Mouse (Mus musculus) heart, adult 2 months (tissue): ENCODE measurements around the gene Slc25a51. TPM values are rescaled to one million over a fixed set of nuclear protein-coding genes. Genes with fewer than 3 reads are reported as not detected.
A peak's percentile ranks its signal among the peaks of the same experiment; 100 is the strongest.

Experiments used
- DNase-seq, 2 experiments: peaks; one replicate each; pipeline ENCODE4 v3.0.0; 2021
- H3K27ac ChIP-seq: fragments of 200-600 bp; 2 replicates; pipeline ENCODE4 v1.8.1; 2022
- H3K27me3 ChIP-seq: fragments of 200-500 bp; 2 replicates; pipeline ENCODE4 v1.6.1; 2012; ENCODE audit warnings: mild to moderate bottlenecking, low read length, inconsistent platforms, mixed read lengths; ENCODE audit not compliant: control insufficient read depth, insufficient read depth
- H3K36me3 ChIP-seq: fragments of 200-500 bp; 2 replicates; pipeline ENCODE4 v1.6.1; 2012; ENCODE audit warnings: low read length, inconsistent platforms; ENCODE audit not compliant: control insufficient read depth, insufficient read depth
- H3K4me1 ChIP-seq: fragments of 200-500 bp; 2 replicates; pipeline ENCODE4 v1.6.1; 2011; ENCODE audit warnings: low read length; ENCODE audit not compliant: control insufficient read depth, insufficient read depth
- H3K4me3 ChIP-seq: fragments of 200-600 bp; 2 replicates; pipeline ENCODE4 v1.8.1; 2022
- H3K79me2 ChIP-seq: fragments of 200-500 bp; replicated peaks from 2 replicates; pipeline ENCODE4 v1.6.1; 2012; ENCODE audit warnings: mild to moderate bottlenecking, inconsistent platforms, low read length, moderate library complexity, mixed read lengths; ENCODE audit not compliant: control insufficient read depth, insufficient read depth
- H3K9ac ChIP-seq: fragments of 200-500 bp; 2 replicates; pipeline ENCODE4 v1.6.1; 2012; ENCODE audit warnings: low read depth, mild to moderate bottlenecking, control low read depth, inconsistent platforms, low read length, mixed read lengths
- CTCF ChIP-seq: fragments of 200-600 bp; IDR thresholded peaks from 2 replicates; pipeline ENCODE4 v1.8.1; 2022; ENCODE audit warnings: antibody characterized with exemption, mild to moderate bottlenecking, moderate library complexity
- EP300 ChIP-seq: fragments of 200-500 bp; IDR thresholded peaks from 2 replicates; pipeline ENCODE4 v1.6.1; 2011; ENCODE audit warnings: low read depth, low read length, control low read depth; ENCODE audit not compliant: insufficient read depth
- POLR2A ChIP-seq: fragments of 200-500 bp; IDR thresholded peaks from 2 replicates; pipeline ENCODE4 v1.6.1; 2011; ENCODE audit warnings: mild to moderate bottlenecking, low read depth, low read length, control low read depth; ENCODE audit not compliant: insufficient read depth
- WGBS: fragments of 180-500 bp; shearing (Covaris S2); methylation state at CpG from one replicate; pipeline ENCODE4 v1.1.7; 2018; 5-methylcytosine and 5-hydroxymethylcytosine counted together
- intact Hi-C: fragments of 180-260 bp; cut with DNase I; formaldehyde crosslinking; loops from one replicate; pipeline ENCODE4 v1.15.1; 2025
- polyA plus RNA-seq: library from polyadenylated mRNA; depleted of rRNA; stranded (reverse); fragments of >200 nt; gene quantifications from 2 replicates; pipeline ENCODE4 v1.2.3, GENCODE M21; 2012
- total RNA-seq, 2 experiments: library from RNA; stranded (reverse); gene quantifications; 2 replicates each; pipeline ENCODE4 v1.2.3; 2021

The Slc25a51 gene
- total and polyA plus RNA-seq, 3 experiments = 68.9 to 123 (median 103) TPM

DNA sequence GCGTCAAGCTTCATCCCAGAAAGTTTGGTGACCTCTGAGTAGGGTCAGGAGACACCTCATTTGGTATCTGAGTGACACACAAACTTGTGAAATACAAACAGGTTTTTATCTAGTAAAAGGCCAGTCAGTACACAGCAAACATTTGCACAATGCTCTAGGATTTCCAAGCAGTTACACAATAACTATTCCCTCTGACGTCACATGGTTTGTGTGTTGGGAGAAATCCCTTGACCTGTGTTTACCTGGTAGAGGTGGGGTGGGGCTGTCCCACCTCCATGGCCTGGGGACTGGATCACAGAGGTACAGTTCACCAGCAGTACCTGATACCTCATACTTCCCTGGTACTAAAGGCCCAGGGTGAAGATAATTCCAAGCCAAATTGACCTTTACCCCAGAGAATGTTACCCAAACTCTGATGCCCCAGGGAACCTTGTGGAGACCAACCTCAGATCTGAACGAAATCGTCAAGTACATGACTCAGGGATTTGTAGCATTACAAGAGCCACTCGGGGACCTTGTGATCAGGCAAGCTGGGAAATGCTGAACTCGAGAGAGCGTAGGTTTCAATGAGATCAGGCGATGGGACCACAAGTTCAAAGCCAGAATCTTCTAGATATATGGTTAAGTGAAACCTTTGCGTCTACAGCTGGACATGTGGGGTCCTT lies 5.2 kb upstream of the Slc25a51 start:
- H3K27ac ChIP-seq = no peak overlapping the region
- H3K79me2 ChIP-seq = no peaks in the 10 kb centered on the region
- intact Hi-C loops = no loop called here
- TF ChIP-seq EP300 (no peak), POLR2A (no peak), CTCF (no peak)
- peaks cover 2% of the 10 kb centered on the region for H3K4me1 ChIP-seq
- H3K27me3 ChIP-seq = no peaks in the 10 kb centered on the region
- no peak overlapping the region for H3K4me3 ChIP-seq
- no peak for DNase-seq
- no peak overlapping the region for H3K9ac ChIP-seq
- WGBS = 84% methylated on average over 9 of the region's 9 CpGs
- H3K36me3 ChIP-seq = no peaks in the 10 kb centered on the region

DNA sequence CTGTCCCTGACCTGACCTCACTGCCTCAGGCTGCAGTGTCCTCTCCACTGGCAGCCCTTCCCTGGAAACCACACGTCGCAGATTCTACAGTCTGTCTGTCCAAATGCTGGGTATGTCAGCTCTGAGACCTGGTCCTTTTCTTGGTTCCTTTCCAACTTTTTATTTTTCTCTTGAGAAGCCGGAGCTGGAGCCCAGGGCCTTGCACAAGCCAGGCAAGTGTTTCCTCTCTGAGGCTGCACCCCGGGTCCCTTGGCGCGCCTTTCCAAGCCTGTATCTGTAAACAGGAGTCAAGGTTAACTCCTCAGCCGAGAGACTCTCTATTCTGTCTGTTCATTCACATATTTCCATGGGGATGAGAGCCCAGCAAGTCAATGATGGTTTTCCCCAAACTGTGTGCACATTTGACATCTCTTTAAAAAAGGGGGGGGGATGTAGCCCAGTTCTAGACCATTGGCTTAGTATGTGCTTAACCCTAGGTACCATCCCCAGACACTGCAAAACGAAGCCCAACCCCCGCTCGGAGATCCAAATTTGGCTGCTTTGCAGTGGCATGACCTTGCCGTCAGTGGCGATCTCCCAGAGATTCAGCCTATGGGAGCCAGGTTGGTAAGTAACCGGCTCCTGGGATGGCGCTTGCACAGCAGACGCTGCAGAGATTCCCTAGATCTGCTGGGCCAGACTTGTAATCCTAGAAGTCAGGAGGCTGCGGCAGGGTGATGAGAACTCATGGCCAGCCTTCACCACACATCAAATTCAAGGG lies 4.0 kb upstream of the Slc25a51 start:
- WGBS = 63% methylated on average over 16 of the region's 16 CpGs
- intact Hi-C loops = no loop called here

DNA sequence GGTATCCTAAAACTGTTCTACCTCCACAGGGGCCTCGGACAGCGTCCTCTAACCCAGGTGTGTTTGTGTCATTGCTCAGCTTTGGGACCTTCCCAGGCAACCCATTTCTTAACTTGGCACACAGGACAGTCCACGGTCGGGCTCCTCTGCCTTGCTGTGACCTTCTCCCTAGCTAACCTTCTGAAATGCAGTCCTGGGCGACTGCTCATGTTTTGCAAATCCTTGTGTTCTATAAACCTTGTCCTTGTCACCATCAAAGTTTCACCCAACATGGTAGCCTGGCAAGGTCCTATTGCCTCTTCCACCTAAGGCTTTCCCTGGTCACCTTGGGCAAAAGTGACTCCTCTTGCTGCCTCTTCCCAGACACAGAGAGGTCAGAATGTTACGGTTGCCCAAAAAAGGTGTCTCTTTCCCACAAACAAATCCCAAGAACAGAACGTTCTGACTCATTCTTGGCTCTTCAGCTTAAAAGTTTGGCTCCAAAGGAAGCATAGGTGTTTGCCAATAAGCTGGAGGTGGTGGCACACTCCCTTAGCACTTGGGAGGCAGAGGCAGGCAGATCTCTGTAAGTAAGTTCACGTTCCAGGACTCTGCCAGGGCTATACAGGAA lies 2.7 kb upstream of the Slc25a51 start:
- Histone ChIP-seq H3K27me3 (no peaks in the 10 kb centered on the region), H3K36me3 (peaks cover 3% of the 10 kb centered on the region; the same call in 1 of the 2 replicates), H3K4me1 (no peaks in the 10 kb centered on the region), H3K27ac (no peak overlapping the region), H3K9ac (no peak overlapping the region), H3K79me2 (no peaks in the 10 kb centered on the region; the same call in 1 of the 2 replicates), H3K4me3 (no peak overlapping the region)
- intact Hi-C loops = no loop called here
- no peak for TF ChIP-seq CTCF
- 89% methylated on average over 8 of the region's 8 CpGs for WGBS
- no peak for DNase-seq

More for the DNA sequence above, 4.0 kb upstream of the Slc25a51 start:
- H3K4me3 ChIP-seq = no peak overlapping the region
- H3K79me2 ChIP-seq = no peaks in the 10 kb centered on the region
- H3K27ac ChIP-seq = no peak overlapping the region
- no peaks in the 10 kb centered on the region for H3K4me1 ChIP-seq
- TF ChIP-seq POLR2A (no peak), CTCF (no peak), EP300 (no peak)
- no peak for DNase-seq
- H3K9ac ChIP-seq = no peak overlapping the region
- peaks cover under 1% of the 10 kb centered on the region; the same call in 1 of the 2 replicates for H3K36me3 ChIP-seq
- no peaks in the 10 kb centered on the region for H3K27me3 ChIP-seq

DNA sequence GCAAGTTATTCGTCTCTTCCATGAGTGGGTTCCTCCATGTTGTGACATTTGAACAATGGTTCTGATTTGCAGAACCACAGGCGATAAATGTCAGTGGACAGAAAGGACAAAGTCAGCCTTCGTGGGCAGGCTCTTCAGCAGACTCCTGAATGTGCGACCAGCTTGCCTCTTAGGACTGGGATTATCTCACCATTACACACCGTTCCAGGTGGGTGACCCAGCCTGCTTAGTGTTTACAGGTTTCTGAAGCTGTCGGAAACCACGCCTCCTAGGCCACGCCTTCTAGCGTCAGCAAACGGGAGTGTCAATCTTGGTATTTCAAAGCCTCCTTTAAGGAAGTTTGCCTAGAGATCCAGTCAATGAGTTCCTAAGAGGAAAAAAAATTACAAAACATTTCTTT lies 704 bp upstream of the Slc25a51 start:
- Histone ChIP-seq H3K9ac (peak overlapping the region; percentile 98), H3K4me1 (no peaks in the 10 kb centered on the region), H3K79me2 (no peaks in the 10 kb centered on the region; the same call in 1 of the 2 replicates), H3K27ac (peak overlapping the region; percentile 93), H3K27me3 (no peaks in the 10 kb centered on the region), H3K36me3 (peaks cover 3% of the 10 kb centered on the region; the same call in 1 of the 2 replicates), H3K4me3 (peak overlapping the region; percentile 98)
- intact Hi-C loops = loop anchor here (2.0 kb wide), 1 partner anchor 120 kb away; no protein-coding TSS in a partner anchor
- 6% methylated on average over 10 of the region's 10 CpGs for whole genome bisulfite sequencing
- TF ChIP-seq EP300 (0 out of 2 replicates have a peak, but pooled peaks have one; percentile 18), CTCF (peak; percentile 38), POLR2A (peak; percentile 74)
- peak; percentile 86 to 87 for DNase-seq

DNA sequence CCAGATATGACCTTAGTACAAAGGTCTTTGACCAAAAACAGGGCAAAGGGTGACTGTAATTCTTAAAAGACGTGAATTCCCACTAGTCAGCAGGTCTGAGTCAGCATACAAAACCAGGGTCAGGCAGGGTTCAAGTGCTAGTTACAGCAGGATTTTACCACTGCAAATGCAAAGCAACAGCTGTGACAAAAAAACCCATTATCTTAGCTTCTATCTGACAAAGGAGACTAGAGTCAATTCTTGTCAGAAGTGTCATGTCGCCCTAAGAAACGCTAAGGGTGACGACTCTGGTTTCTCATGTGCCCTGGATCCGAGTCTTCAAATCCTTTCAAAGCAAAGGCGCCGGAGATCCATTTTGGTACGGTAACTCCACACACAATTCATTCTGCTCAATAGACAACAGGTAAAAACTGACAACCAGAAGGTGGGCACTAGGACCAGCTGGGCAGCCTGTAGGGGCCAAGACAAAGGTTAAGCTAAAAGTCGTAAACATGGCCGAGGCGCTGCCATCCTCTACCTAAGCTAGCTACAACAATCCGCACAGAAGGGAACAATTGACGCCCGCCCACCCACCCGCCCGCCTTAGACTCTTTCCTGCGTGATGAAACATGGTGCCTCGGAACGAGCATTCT lies 747 bp downstream of the Slc25a51 start:
- no peaks in the 10 kb centered on the region; the same call in 1 of the 2 replicates for H3K79me2 ChIP-seq
- WGBS = under 1% methylated on average over 19 of the region's 19 CpGs
- intact Hi-C loops = loop anchor here (1.0 to 2.0 kb wide), 2 partner anchors 66 to 121 kb away; partner anchors contain the start of genes Dcaf10 and Exosc3
- no peak for TF ChIP-seq POLR2A
- TF ChIP-seq CTCF = no peak
- TF ChIP-seq EP300 = no peak
- H3K4me3 ChIP-seq = peak overlapping the region; percentile 98
- H3K9ac ChIP-seq = peak overlapping the region; percentile 98
- peaks cover 3% of the 10 kb centered on the region; the same call in 1 of the 2 replicates for H3K36me3 ChIP-seq
- H3K27ac ChIP-seq = peak overlapping the region; percentile 93
- H3K4me1 ChIP-seq = peaks cover 3% of the 10 kb centered on the region
- no peak for DNase-seq
- H3K27me3 ChIP-seq = no peaks in the 10 kb centered on the region
